ENCODE assay signal across 8 mouse cellular contexts in genomic region chr13:23581408-23582218, GRCm38 (mm10). TPM values are rescaled to one million over a fixed set of nuclear protein-coding genes. Genes with fewer than 3 reads are reported as not detected.
DNase-seq lines count a peak whose midpoint lies in the region; ATAC-seq and TF ChIP-seq lines count a peak whose summit lies in the region.

Gene Hist1h4d, plus strand, starts transcription at chr13:23581598.

- H3K27me3 ChIP-seq in forebrain, embryonic 11.5 days (ENCODE audit: control insufficient read depth, insufficient read depth, low read length), result no peaks in the 10 kb centered on the region
- no peaks in the 10 kb centered on the region for H3K27me3 ChIP-seq in heart, embryonic 16.5 days (ENCODE audit: control insufficient read depth, insufficient read depth, low read length)
- no peaks in the 10 kb centered on the region for H3K27me3 ChIP-seq in liver, embryonic 16.5 days (ENCODE audit: control insufficient read depth, insufficient read depth, low read depth, low read length)
- no peaks in the 10 kb centered on the region for H3K27me3 ChIP-seq in neural tube, embryonic 13.5 days
- no peaks in the 10 kb centered on the region; the same call in 1 of the 2 replicates for H3K27me3 ChIP-seq in testis, adult 2 months (ENCODE audit: control insufficient read depth, insufficient read depth, low read length)

- H3K27ac ChIP-seq in forebrain, embryonic 11.5 days (ENCODE audit: low read depth, low read length), result peak within 1 kb of the TSS; percentile 99
- H3K27ac ChIP-seq in heart, embryonic 16.5 days (ENCODE audit: low read length), result peak within 1 kb of the TSS; percentile 82
- H3K27ac ChIP-seq in liver, embryonic 16.5 days (ENCODE audit: low read length), result peak within 1 kb of the TSS; percentile 100
- H3K27ac ChIP-seq in neural tube, embryonic 13.5 days (replicated peaks), result peak within 1 kb of the TSS; percentile 82
- H3K27ac ChIP-seq in testis, adult 2 months (ENCODE audit: control insufficient read depth, insufficient read depth, low read depth, low read length), result no peak within 1 kb of the TSS; the same call in 1 of the 2 replicates

- TF ChIP-seq CTCF in testis, adult 2 months (IDR thresholded peaks at IDR 0.05; ENCODE audit: control insufficient read depth, insufficient read depth, insufficient replicate concordance, low read depth, low read length), result no peak

- H3K9me3 ChIP-seq in forebrain, embryonic 11.5 days (ENCODE audit: control insufficient read depth, low read length), result no peaks in the 10 kb centered on the region
- no peaks in the 10 kb centered on the region for H3K9me3 ChIP-seq in heart, embryonic 16.5 days (replicated peaks; ENCODE audit: control insufficient read depth, low read length)
- no peaks in the 10 kb centered on the region for H3K9me3 ChIP-seq in liver, embryonic 16.5 days (replicated peaks; ENCODE audit: control insufficient read depth, low read length)
- H3K9me3 ChIP-seq in neural tube, embryonic 13.5 days, result no peaks in the 10 kb centered on the region

- peak within 1 kb of the TSS; percentile 47 for H3K4me3 ChIP-seq in forebrain, embryonic 11.5 days (ENCODE audit: low read depth, low read length)
- peak within 1 kb of the TSS; percentile 57 for H3K4me3 ChIP-seq in heart, embryonic 16.5 days (ENCODE audit: low read length)
- peak within 1 kb of the TSS; percentile 69 for H3K4me3 ChIP-seq in liver, embryonic 16.5 days (ENCODE audit: low read depth, low read length)
- H3K4me3 ChIP-seq in neural tube, embryonic 13.5 days, result peak within 1 kb of the TSS; percentile 47
- H3K4me3 ChIP-seq in testis, adult 2 months (ENCODE audit: control insufficient read depth, low read depth, low read length), result peak within 1 kb of the TSS; percentile 60

- H3K4me1 ChIP-seq in forebrain, embryonic 11.5 days (replicated peaks; ENCODE audit: control insufficient read depth, insufficient read depth, low read length), result peaks cover 13% of the 10 kb centered on the region
- peaks cover 18% of the 10 kb centered on the region for H3K4me1 ChIP-seq in heart, embryonic 16.5 days (ENCODE audit: control insufficient read depth, insufficient read depth, low read length)
- peaks cover 40% of the 10 kb centered on the region for H3K4me1 ChIP-seq in liver, embryonic 16.5 days (ENCODE audit: control insufficient read depth, low read depth, low read length)
- H3K4me1 ChIP-seq in neural tube, embryonic 13.5 days (replicated peaks), result peaks cover 47% of the 10 kb centered on the region
- peaks cover 7% of the 10 kb centered on the region; the same call in 1 of the 2 replicates for H3K4me1 ChIP-seq in testis, adult 2 months (ENCODE audit: control insufficient read depth, insufficient read depth, low read length)

- WGBS in forebrain, embryonic 11.5 days, result under 1% methylated on average over 43 of the region's 43 CpGs
- WGBS in heart, embryonic 16.5 days, result under 1% methylated on average over 43 of the region's 43 CpGs
- WGBS in liver, embryonic 16.5 days (ENCODE audit: insufficient replicate concordance), result under 1% methylated on average over 43 of the region's 43 CpGs
- under 1% methylated on average over 43 of the region's 43 CpGs for WGBS in neural tube, embryonic 13.5 days

- peak; percentile 85 to 91 for DNase-seq in CD8-positive naive resting alpha-beta T cell, adult 2 months (ENCODE audit: low read depth in 2 of 2, low spot score in 2 of 2)
- DNase-seq in c-Kit-positive CD71-positive TER-119-negative erythroid progenitor cells, embryonic 14.5 days (ENCODE audit: low read depth), result peak; percentile 94
- DNase-seq in forebrain, embryonic 11.5 days (ENCODE audit: low spot score), result peak; percentile 95
- peak; percentile 92 to 94 for DNase-seq in kidney, postnatal 4 days

- peak; percentile 86 for ATAC-seq in forebrain, embryonic 11.5 days (replicated peaks; ENCODE audit: low FRiP score)
- ATAC-seq in heart, embryonic 16.5 days (replicated peaks; ENCODE audit: extremely low read depth, insufficient read depth, low FRiP score), result peak; percentile 83
- peak; percentile 81 for ATAC-seq in liver, embryonic 16.5 days (ENCODE audit: low read depth)
- peak; percentile 88 for ATAC-seq in neural tube, embryonic 13.5 days (ENCODE audit: low read depth)

- no peaks in the 10 kb centered on the region for H3K36me3 ChIP-seq in forebrain, embryonic 11.5 days (ENCODE audit: control insufficient read depth, insufficient read depth, low read length)
- no peaks in the 10 kb centered on the region for H3K36me3 ChIP-seq in heart, embryonic 16.5 days (ENCODE audit: control insufficient read depth, insufficient read depth)
- H3K36me3 ChIP-seq in liver, embryonic 16.5 days (ENCODE audit: control insufficient read depth, insufficient read depth), result no peaks in the 10 kb centered on the region
- H3K36me3 ChIP-seq in neural tube, embryonic 13.5 days, result no peaks in the 10 kb centered on the region
- H3K36me3 ChIP-seq in testis, adult 2 months (ENCODE audit: control insufficient read depth, insufficient read depth, low read length), result no peaks in the 10 kb centered on the region

- peak within 1 kb of the TSS; percentile 78 for H3K4me2 ChIP-seq in forebrain, embryonic 11.5 days (ENCODE audit: low read depth, low read length, severe bottlenecking)
- peak within 1 kb of the TSS; percentile 88 for H3K4me2 ChIP-seq in heart, embryonic 16.5 days (ENCODE audit: low read depth, low read length)
- H3K4me2 ChIP-seq in liver, embryonic 16.5 days (ENCODE audit: low read depth, low read length), result peak within 1 kb of the TSS; percentile 69
- peak within 1 kb of the TSS; percentile 91 for H3K4me2 ChIP-seq in neural tube, embryonic 13.5 days

- H3K9ac ChIP-seq in forebrain, embryonic 11.5 days (ENCODE audit: low read length), result peak within 1 kb of the TSS; percentile 66
- peak within 1 kb of the TSS; percentile 75 for H3K9ac ChIP-seq in heart, embryonic 16.5 days (ENCODE audit: low read length)
- H3K9ac ChIP-seq in liver, embryonic 16.5 days (ENCODE audit: low read depth, low read length), result peak within 1 kb of the TSS; percentile 79
- peak within 1 kb of the TSS; percentile 72 for H3K9ac ChIP-seq in neural tube, embryonic 13.5 days

- TF ChIP-seq POLR2A in testis, adult 2 months (IDR thresholded peaks at IDR 0.05; ENCODE audit: control insufficient read depth, low read depth, low read length), result peak; percentile 96

RNA-seq across cellular contexts. Expression of gene Hist1h4d, which starts in this region (rescaled TPM):
- polyA plus RNA-seq in forebrain, embryonic 11.5 days (2014; fragmentation: Nextera tagmentation; extraction: Ambion mirVana), result 132 and 133 TPM in 2 replicates
- 48.7 and 49.1 TPM in 2 replicates for polyA plus RNA-seq in heart, embryonic 16.5 days (2015; fragmentation: Nextera tagmentation; extraction: Ambion mirVana)
- 126 and 155 TPM in 2 replicates for polyA plus RNA-seq in liver, embryonic 16.5 days (2015; fragmentation: Nextera tagmentation; extraction: Ambion mirVana)
- polyA plus RNA-seq in neural tube, embryonic 13.5 days (2015; fragmentation: Nextera tagmentation; extraction: Ambion mirVana), result 37.3 and 43.1 TPM in 2 replicates
- polyA plus RNA-seq in testis, adult 2 months (2012; rRNA removed), result 2.7 and 2.9 TPM in 2 replicates
